Comparison of ENCODE assay signal across 10 mouse cellular contexts in genomic region chr5:142412678-142413385, GRCm38 (mm10). TPM values are rescaled to one million over a fixed set of nuclear protein-coding genes. Genes with fewer than 3 reads are reported as not detected.
DNase-seq lines count a peak whose midpoint lies in the region; ATAC-seq and TF ChIP-seq lines count a peak whose summit lies in the region.
"Had no signal": no experiment of that assay in that cellular context is flagged by ENCODE, and none has a peak within 500 bp of the region (broad histone marks: within the 10 kb centered on the region; RNA-seq: fewer than 3 reads in every experiment).

No protein-coding gene starts in this region.

- no peak for TF ChIP-seq CTCF in cerebellum, adult 2 months (IDR thresholded peaks at IDR 0.05; ENCODE audit: borderline replicate concordance, insufficient read depth, low read depth, low read length)
- no peak for TF ChIP-seq CTCF in stomach, postnatal 0 days (IDR thresholded peaks at IDR 0.05; ENCODE audit: low read depth)
- no peak for TF ChIP-seq CTCF in thymus, adult 2 months (IDR thresholded peaks at IDR 0.05; ENCODE audit: borderline replicate concordance, control insufficient read depth, extremely low read depth, insufficient read depth, low read length, poor library complexity)

- H3K9me3 ChIP-seq in midbrain, embryonic 12.5 days = no peaks in the 10 kb centered on the region
- no peaks in the 10 kb centered on the region for H3K9me3 ChIP-seq in midbrain, embryonic 14.5 days (ENCODE audit: control insufficient read depth, low read length)
- H3K9me3 ChIP-seq in stomach, postnatal 0 days (ENCODE audit: control insufficient read depth, low read length) = no peaks in the 10 kb centered on the region
- H3K9me3 ChIP-seq: liver, embryonic 13.5 days had no signal

- 0 out of 2 replicates have a peak overlapping the region, but pooled peaks have one; percentile 5 for H3K27ac ChIP-seq in cerebellum, adult 2 months (ENCODE audit: insufficient read depth, low read length)
- H3K27ac ChIP-seq in midbrain, embryonic 12.5 days (replicated peaks) = 0 out of 2 replicates have a peak overlapping the region, but pooled peaks have one; percentile 35
- H3K27ac ChIP-seq in midbrain, embryonic 14.5 days (replicated peaks; ENCODE audit: low read depth, low read length) = no peak overlapping the region
- peak overlapping the region; percentile 45; the same call in 1 of the 2 replicates for H3K27ac ChIP-seq in stomach, postnatal 0 days (replicated peaks)
- H3K27ac ChIP-seq in thymus, adult 2 months (ENCODE audit: control insufficient read depth, insufficient read depth, low read length) = no peak overlapping the region
- H3K27ac ChIP-seq: liver, embryonic 13.5 days had no signal

- no peak overlapping the region for H3K4me2 ChIP-seq in midbrain, embryonic 12.5 days (replicated peaks)
- H3K4me2 ChIP-seq in midbrain, embryonic 14.5 days (ENCODE audit: low read length) = no peak overlapping the region
- no peak overlapping the region for H3K4me2 ChIP-seq in stomach, postnatal 0 days (replicated peaks; ENCODE audit: low read depth)
- H3K4me2 ChIP-seq: liver, embryonic 13.5 days had no signal

- H3K36me3 ChIP-seq in midbrain, embryonic 12.5 days = no peaks in the 10 kb centered on the region
- 0 out of 2 replicates have a peak, but pooled peaks cover 2% of the 10 kb centered on the region for H3K36me3 ChIP-seq in midbrain, embryonic 14.5 days (ENCODE audit: control insufficient read depth, insufficient read depth, low read length)
- H3K36me3 ChIP-seq in stomach, postnatal 0 days (ENCODE audit: control insufficient read depth, insufficient read depth, low read length) = no peaks in the 10 kb centered on the region
- H3K36me3 ChIP-seq in thymus, adult 2 months (ENCODE audit: control insufficient read depth, insufficient read depth, low read length) = no peaks in the 10 kb centered on the region

- H3K4me1 ChIP-seq in cerebellum, adult 2 months (ENCODE audit: control insufficient read depth, insufficient read depth, low read length) = peaks cover 41% of the 10 kb centered on the region
- H3K4me1 ChIP-seq in midbrain, embryonic 12.5 days = peaks cover 66% of the 10 kb centered on the region
- peaks cover 22% of the 10 kb centered on the region; the same call in 1 of the 2 replicates for H3K4me1 ChIP-seq in midbrain, embryonic 14.5 days (ENCODE audit: control insufficient read depth, insufficient read depth, low read length)
- 0 out of 2 replicates have a peak, but pooled peaks cover 2% of the 10 kb centered on the region for H3K4me1 ChIP-seq in stomach, postnatal 0 days (replicated peaks; ENCODE audit: control insufficient read depth, insufficient read depth)
- peaks cover 10% of the 10 kb centered on the region for H3K4me1 ChIP-seq in thymus, adult 2 months (replicated peaks; ENCODE audit: control insufficient read depth, insufficient read depth, low read length)

- intact Hi-C loops in left cerebral cortex, postnatal 36 days (cut with DNase I) = no loop called here

- TF ChIP-seq POLR2A in cerebellum, adult 2 months (IDR thresholded peaks at IDR 0.05; ENCODE audit: borderline replicate concordance, insufficient read depth, low read length) = no peak
- no peak for TF ChIP-seq POLR2A in thymus, adult 2 months (IDR thresholded peaks at IDR 0.05; ENCODE audit: control insufficient read depth, extremely low read depth, insufficient read depth, low read length, poor library complexity)

- TF ChIP-seq EP300 in stomach, postnatal 0 days (optimal IDR thresholded peaks at IDR 0.05) = no peak

- H3K4me3 ChIP-seq in cerebellum, adult 2 months (replicated peaks; ENCODE audit: insufficient read depth, low read depth, low read length) = no peak overlapping the region
- no peak overlapping the region for H3K4me3 ChIP-seq in midbrain, embryonic 12.5 days
- H3K4me3 ChIP-seq in midbrain, embryonic 14.5 days (replicated peaks; ENCODE audit: low read depth, low read length) = no peak overlapping the region
- no peak overlapping the region for H3K4me3 ChIP-seq in stomach, postnatal 0 days (ENCODE audit: low read depth, low read length)
- no peak overlapping the region for H3K4me3 ChIP-seq in thymus, adult 2 months (ENCODE audit: control insufficient read depth, insufficient read depth, low read length)
- H3K4me3 ChIP-seq: erythroblast, embryonic 14.5 days; liver, embryonic 13.5 days had no signal

- H3K27me3 ChIP-seq in cerebellum, adult 2 months (ENCODE audit: control insufficient read depth, insufficient read depth, low read length) = no peaks in the 10 kb centered on the region
- H3K27me3 ChIP-seq in midbrain, embryonic 12.5 days = no peaks in the 10 kb centered on the region
- no peaks in the 10 kb centered on the region for H3K27me3 ChIP-seq in midbrain, embryonic 14.5 days (ENCODE audit: control insufficient read depth, insufficient read depth, low read length)
- H3K27me3 ChIP-seq in stomach, postnatal 0 days (ENCODE audit: control insufficient read depth, insufficient read depth, low read length) = no peaks in the 10 kb centered on the region
- H3K27me3 ChIP-seq in thymus, adult 2 months (ENCODE audit: control insufficient read depth, insufficient read depth, low read length) = no peaks in the 10 kb centered on the region
- H3K27me3 ChIP-seq: liver, embryonic 13.5 days had no signal

- ATAC-seq in midbrain, embryonic 12.5 days (ENCODE audit: low FRiP score, low read depth) = no peak
- ATAC-seq in midbrain, embryonic 14.5 days (ENCODE audit: low FRiP score, low TSS enrichment) = no peak
- ATAC-seq in stomach, postnatal 0 days (ENCODE audit: low FRiP score, low TSS enrichment) = no peak; the same call in 1 of the 2 replicates

- 26% methylated on average over 6 of the region's 6 CpGs for WGBS in cerebellum, adult 2 months
- WGBS in midbrain, embryonic 12.5 days = 63% methylated on average over 6 of the region's 6 CpGs
- WGBS in midbrain, embryonic 14.5 days = 54% methylated on average over 6 of the region's 6 CpGs
- WGBS in stomach, postnatal 0 days = 40% methylated on average over 6 of the region's 6 CpGs
- WGBS in thymus, adult 2 months = 91% methylated on average over 6 of the region's 6 CpGs

- H3K9ac ChIP-seq in midbrain, embryonic 12.5 days (replicated peaks) = peak overlapping the region; percentile 25; the same call in 1 of the 2 replicates
- H3K9ac ChIP-seq in midbrain, embryonic 14.5 days (replicated peaks; ENCODE audit: low read length) = no peak overlapping the region
- H3K9ac ChIP-seq in stomach, postnatal 0 days (ENCODE audit: low read length) = no peak overlapping the region
- H3K9ac ChIP-seq: liver, embryonic 13.5 days had no signal

- DNase-seq in cerebellum, adult 2 months = peak in 1 of 2 experiments; percentile 39
- no peak for DNase-seq in cerebellum, adult 9-11 months
- DNase-seq in midbrain, embryonic 14.5 days = no peak
- DNase-seq in kidney, postnatal 25 days = peak; percentile 59 to 68
- no peak for DNase-seq in stomach, postnatal 0 days (ENCODE audit: low spot score)
- DNase-seq in left cerebral cortex, postnatal 36 days (ENCODE audit: low spot score in 2 of 2) = no peak
- no peak for DNase-seq in thymus, adult 2 months
- DNase-seq: liver, embryonic 13.5 days had no signal

RNA-seq across cellular contexts. Expression of gene Foxk1, which starts 11.5 kb away (rescaled TPM):
- 14.2 and 15.4 TPM in 2 replicates for polyA plus RNA-seq in cerebellum, adult 2 months (2012; rRNA removed)
- 7.6 and 9.6 TPM in 2 replicates for polyA plus RNA-seq in midbrain, embryonic 12.5 days (2016; fragmentation: Nextera tagmentation; extraction: Ambion mirVana)
- 4.2 and 4.6 TPM in 2 replicates for polyA plus RNA-seq in midbrain, embryonic 14.5 days (2014; fragmentation: Nextera tagmentation; extraction: Ambion mirVana)
- 3.5 and 3.8 TPM in 2 replicates for polyA plus RNA-seq in stomach, postnatal 0 days (2015; fragmentation: Nextera tagmentation; extraction: Ambion mirVana)
- total RNA-seq in left cerebral cortex, postnatal 36 days (2021) = 10 to 100 TPM; 42.4 to 42.5 TPM
- 27.9 and 33.7 TPM in 2 replicates for polyA plus RNA-seq in thymus, adult 2 months (2012; rRNA removed)

RNA-seq across cellular contexts. Expression of gene Ap5z1, which starts 50.9 kb away (rescaled TPM):
- polyA plus RNA-seq in cerebellum, adult 2 months (2012; rRNA removed) = 30.3 and 32.7 TPM in 2 replicates
- 14.4 and 14.5 TPM in 2 replicates for polyA plus RNA-seq in midbrain, embryonic 12.5 days (2016; fragmentation: Nextera tagmentation; extraction: Ambion mirVana)
- 12.6 and 13.9 TPM in 2 replicates for polyA plus RNA-seq in midbrain, embryonic 14.5 days (2014; fragmentation: Nextera tagmentation; extraction: Ambion mirVana)
- 4.2 and 5.0 TPM in 2 replicates for polyA plus RNA-seq in stomach, postnatal 0 days (2015; fragmentation: Nextera tagmentation; extraction: Ambion mirVana)
- total RNA-seq in left cerebral cortex, postnatal 36 days (2021) = 10 to 100 TPM; 21.4 to 22.4 TPM
- 75.2 and 87.1 TPM in 2 replicates for polyA plus RNA-seq in thymus, adult 2 months (2012; rRNA removed)

Comparison
In these comparisons a context has a peak if more than half of its experiments do, and no peak if none do; other contexts are left out.
1. H3K27ac ChIP-seq: peak in cerebellum, adult 2 months (single experiment), midbrain, embryonic 12.5 days (single experiment) and stomach, postnatal 0 days (single experiment); none in midbrain, embryonic 14.5 days (single experiment) and thymus, adult 2 months (single experiment).
2. DNase-seq: peak in kidney, postnatal 25 days (2 of 2); none in cerebellum, adult 9-11 months (single experiment), midbrain, embryonic 14.5 days (single experiment), stomach, postnatal 0 days (single experiment), left cerebral cortex, postnatal 36 days (0 of 2) and thymus, adult 2 months (single experiment).